Mouse (Mus musculus): ENCODE results near the gene Hlcs. TPM values are rescaled to one million over a fixed set of nuclear protein-coding genes. Genes with fewer than 3 reads are reported as not detected.

The Hlcs gene
- total RNA-seq, 1 experiment from 2014 or later = 26.4 TPM

Other genes starting within 250 kb of the Hlcs start
- not detected in 2 replicates for gene Sim2, start 228.6 kb downstream of the Hlcs start, total RNA-seq (2017)
- gene Ripply3, start 14.8 kb upstream of the Hlcs start, total RNA-seq (2017) = 0.61 TPM in 1 of 2 replicates, not detected in the other
- 73.8 and 87.0 TPM in 2 replicates for gene Ttc3, start 57.0 kb upstream of the Hlcs start, total RNA-seq (2017)
- gene Pigp, start 58.3 kb upstream of the Hlcs start, total RNA-seq (2017) = 14.4 and 14.5 TPM in 2 replicates
- 34.5 and 45.6 TPM in 2 replicates for gene Vps26c, start 213.3 kb upstream of the Hlcs start, total RNA-seq (2017)